Mouse (Mus musculus) spleen, postnatal 4 days (tissue): ENCODE measurements around the gene Bicra.

ENCODE experiments used
- DNase-seq, 2 experiments: peaks; one replicate each; pipeline ENCODE4 v3.0.0; 2022; ENCODE audit warnings: low spot score in 2 of 2

Bicra gene

DNA sequence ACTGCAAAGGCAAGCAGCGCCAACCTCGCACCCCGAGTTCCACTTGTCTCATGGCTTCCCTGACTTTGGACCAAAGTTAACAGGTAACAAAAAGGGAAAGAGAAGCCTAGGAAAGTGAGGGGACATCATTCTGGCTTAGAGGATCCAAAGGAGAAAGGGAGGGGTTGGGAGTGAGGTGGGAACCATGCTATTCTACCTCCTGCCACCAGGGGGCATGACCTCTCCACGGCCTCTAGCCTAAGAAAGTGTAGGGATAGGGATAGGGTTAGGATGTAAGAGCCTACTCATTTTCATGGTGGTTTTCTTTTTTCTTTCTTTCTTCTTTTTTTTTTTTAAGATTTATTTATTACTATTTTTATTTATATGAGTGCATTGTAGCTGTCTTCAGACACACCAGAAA lies 71.8 kb downstream of the Bicra start:
- peak in 1 of 2 experiments; percentile 41 for DNase-seq

DNA sequence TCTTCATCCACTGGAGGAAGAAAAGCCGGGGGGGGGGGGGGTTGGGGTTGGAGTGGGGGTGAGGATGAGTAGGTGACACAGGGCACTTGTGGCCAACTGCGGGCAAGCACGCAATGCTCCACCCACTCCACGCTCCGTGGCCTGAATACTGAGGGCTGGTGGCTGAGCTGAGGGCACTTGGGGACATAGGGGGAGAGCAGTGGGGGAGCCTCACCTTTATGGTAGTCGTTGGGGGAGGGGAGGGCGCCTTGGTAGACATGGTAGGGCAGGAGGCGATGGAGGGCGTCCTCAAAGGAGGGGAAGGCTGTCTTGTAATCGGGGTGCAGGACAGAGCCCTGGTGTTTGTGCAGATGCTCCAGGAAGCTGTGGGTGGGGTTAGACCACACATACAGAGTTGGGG lies 72.3 kb downstream of the Bicra start:
- no peak for DNase-seq

DNA sequence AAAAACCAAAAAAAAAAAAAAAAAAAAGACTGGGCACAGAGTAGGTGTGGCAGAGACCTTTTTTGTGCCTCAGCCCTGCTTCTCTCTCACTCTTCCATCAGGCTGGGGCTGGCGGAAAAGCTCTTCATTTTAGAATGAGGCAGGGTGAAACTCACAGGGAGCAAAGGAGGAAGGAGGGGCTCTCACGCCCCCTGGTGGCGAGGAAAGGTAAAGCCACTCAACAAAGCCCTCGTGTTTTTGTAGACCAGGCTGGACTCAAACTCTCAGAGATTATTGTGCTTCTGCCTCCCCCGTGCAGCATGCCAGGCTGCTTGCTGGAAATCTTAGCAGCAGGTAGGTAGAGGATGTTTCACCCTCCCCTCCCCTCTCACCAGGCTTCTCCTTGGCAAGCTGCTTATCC lies 73.0 kb downstream of the Bicra start:
- peak; percentile 61 to 87 for DNase-seq

DNA sequence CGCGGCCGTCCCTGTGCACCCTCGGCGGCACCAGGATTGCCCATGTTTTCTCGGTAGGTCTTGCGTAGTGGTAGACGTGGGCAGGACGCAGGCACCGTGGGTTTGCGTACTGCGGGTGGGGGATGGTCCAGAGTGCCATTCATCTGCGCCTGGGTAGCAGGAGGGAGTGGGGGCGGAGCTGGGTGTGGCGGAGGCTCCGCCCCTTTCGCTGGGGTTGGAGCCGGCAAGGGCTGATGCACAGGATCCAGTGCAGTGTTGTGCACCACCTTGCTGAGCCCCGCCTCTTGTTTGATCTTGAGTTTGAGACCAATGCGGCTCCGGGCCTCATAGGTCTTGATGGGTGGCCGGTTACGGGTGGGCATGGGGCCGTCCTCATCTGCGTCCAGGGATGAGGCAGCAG lies 75.5 kb downstream of the Bicra start:
- no peak for DNase-seq

DNA sequence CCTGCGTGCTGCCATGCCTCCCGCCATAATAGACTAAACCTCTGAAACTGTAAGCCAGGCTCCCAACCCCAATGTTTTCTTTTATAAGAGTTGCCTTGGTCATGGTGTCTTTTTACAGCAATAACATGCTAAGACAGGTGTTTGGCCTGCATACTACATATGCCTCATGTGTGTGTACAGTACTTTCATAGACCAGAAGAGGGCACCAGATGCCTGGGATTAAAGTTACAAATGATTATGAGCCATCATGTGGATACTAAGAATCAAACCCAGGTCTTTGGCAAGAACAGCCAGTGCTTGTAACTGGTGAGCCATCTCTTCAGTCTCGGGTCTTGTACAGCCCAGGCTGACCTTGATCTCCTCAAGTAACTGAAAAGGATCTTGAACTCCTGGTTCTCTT lies 78.0 kb downstream of the Bicra start:
- DNase-seq, result no peak

DNA sequence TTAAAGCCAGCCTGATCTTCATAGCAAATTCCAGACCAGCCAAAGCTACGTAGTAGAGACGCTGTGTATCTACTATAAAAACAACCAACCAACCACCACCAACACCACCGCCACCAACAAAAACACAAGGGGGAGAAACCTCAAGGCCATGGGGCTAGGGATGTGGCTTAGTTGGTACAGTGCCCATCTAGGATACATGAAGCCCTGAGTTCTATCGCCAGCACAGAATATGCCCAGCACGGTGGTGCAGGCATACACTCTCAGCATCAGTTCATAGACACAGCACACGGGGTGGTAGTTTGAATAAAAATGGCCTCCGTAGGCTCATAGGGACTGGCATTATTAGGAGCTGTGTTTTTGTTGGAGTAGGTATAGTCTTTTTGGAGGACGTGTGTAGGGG lies 79.4 kb downstream of the Bicra start:
- DNase-seq, result no peak

DNA sequence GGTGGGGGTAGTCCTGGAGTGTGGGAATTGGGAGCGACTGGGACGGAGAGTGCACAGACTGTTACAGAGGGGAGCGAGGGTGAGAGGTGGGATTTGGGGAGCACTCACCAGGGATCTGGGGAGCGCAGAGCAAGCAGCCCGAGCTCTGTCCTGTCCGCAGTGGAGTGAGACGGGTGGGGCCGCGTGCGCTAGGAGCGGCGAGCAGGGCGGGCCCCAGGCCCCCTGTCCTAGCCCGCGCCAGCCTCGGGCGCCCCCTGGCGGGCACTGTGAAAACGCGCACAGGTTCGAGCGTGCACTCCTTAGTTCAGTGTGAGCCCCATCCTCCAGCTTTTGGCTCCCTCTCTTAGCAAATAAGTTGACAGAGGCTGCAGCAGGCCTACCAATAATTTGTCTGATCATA lies 80.4 kb downstream of the Bicra start, which contains the start of gene Ehd2:
Ehd2 (minus strand) TSS at position 256 of the 400 bp plus-strand sequence.
- DNase-seq, result peak; percentile 68 to 91

DNA sequence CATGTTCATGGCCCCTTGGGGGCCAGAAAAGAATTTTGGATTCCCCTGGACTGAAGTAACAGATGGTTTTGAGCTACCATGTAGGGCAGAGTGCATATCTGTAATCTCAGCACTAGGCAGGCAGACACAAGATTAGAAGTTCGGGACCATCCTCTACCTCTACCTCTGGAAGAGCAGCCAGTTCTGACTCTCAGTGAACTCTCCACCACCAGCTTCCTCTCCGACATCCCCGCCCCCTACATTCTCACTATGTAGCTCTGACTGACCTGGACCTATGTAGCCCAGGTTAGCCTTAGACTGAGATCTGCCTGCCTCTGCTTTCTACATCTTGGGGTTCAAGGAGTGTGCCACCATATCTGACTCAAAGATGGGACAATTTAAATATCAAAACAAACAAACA lies 81.2 kb downstream of the Bicra start:
- DNase-seq, result no peak

DNA sequence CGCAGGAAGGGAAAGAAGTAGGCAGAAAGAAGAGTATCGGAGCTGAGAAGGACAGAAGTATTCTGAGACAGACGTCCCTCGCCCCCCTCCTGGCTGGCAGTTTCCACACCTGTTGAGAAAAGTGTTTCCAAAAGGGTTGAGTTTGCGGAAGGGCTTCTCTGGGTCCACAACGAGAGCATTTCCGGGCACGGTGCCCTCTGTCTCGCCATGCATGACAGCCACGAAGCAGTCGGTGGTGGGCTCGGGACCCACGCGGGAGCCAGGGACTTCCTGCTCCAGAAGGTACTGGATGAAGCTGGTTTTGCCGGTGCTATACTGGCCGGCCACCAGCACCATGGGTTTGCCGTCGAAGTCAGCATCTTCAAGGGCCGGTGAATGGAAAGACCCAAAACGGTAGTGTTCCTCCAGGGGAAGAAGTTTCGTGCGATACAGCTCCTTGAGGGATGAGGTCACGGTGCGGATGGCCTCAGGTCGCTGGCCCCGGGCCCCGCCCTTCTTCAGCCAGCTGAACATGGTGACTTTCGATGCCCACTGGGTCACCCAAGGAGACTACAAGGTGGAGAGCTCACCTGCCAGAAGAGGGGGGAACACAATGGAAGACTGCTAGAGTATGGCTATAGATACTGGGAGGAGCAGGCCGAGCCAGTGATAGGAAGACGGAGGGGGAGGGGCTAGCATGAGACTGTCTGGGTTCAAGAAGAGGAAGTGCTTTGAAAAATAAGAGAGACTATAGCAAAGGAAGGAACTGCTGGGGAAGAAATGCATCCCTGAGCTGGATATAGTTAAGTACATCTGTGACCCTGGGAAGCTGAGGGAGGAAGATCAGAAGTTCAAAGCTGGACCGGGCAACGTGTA lies 83.7 kb downstream of the Bicra start:
- DNase-seq, result no peak

DNA sequence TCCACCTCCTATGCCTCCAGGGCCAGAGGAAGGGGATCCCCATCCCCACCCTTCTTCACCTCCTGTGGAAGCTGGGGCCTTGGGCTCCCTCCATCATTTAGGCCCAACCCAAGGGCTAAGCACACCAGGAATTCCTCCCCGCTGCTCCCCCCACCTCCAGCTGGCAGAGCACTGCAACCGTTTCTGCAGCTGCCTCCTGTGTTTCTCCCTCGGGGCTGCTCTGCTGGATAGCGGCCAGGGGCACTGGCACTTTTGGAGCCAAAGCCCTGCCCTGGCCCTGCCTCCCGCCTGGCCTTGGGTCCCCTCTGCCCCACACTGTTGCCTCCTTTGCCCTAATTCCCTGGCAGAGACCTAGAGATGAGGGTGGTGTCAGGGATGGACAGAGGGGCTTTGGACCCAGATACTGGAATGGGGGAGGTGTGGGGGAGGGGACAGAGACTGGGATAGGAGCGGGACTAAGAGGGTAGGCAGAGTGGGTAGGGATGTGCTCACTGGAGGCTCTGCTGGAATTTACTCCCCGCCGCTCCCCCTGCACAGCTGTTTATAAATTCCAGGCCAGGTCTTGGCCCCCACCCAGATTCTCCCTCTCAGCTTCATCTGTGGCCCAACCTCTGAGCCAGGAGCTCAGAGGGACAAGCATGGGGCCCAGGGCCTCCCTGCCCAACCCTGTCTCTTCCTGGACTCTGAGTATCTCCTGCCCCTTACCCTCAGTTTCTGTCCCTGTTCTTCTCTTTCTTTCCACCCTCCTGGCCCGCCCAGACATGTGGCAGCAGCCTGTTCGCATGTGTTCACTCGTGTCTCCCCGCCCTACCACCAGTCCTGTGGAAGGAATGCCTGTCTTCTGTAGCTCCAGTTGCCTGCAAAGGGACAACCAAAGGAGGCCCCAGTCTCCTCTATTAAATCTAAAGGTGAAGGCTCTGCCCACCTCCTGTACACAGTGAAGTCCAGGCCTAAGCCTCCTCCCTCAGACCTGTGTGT lies 85.1 kb downstream of the Bicra start:
- peak in 1 of 2 experiments; percentile 41 for DNase-seq

DNA sequence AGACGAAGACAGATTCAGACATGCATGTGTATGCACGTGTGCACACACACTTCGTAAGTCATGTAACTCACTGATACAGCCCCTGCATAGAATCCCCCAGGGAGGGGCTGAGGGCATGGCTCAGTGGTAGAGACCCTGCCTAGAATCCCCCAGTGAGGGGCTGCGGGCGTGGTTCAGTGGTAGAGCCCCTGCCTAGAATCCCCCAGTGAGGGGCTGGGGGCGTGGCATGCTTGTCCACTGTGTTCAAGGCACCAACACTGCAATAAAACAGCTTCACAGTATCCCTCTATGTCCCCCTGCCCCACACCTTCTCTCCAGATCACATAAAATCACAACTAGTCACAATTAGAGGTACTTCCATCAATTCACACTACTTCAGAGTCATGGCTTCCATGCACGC lies 85.9 kb downstream of the Bicra start:
- no peak for DNase-seq

DNA sequence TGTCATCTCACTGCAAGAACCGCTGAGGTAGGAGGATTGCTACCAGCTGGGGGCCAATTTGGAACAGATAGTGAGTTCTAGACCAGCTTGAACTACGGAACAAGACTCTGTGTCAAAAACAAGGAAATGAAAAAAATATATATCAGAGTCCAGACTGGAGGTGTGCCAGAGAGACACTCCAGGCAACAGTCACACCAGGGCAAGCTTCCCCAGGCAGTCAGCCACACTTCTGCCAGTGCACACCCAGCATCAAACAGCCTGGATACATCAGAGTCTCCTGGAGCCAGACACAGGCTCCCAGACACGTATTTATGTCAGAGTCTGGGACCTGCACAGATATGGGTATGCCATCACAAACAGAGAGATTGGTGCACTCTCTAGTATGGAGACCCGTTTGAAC lies 86.5 kb downstream of the Bicra start:
- no peak for DNase-seq

DNA sequence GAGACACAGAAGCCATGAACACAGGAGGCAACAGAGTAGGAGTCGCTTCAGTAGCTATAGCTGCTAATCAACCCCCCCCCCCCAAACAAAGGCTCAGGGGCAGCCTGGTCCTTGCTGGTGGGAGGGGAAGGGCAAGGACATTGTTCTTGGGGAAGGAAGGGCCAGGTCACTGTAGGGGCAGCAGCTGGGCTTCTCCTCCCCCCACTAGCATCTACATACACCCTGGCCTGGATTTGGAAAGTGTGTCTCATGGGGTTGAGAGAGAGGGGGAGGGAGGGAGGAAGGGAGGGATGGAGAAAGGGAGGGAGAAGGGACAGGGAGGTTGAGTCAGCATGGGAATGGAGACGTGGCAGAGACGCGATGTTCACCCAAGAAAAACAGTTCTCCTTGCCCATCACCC lies 87.0 kb downstream of the Bicra start:
- DNase-seq, result no peak

DNA sequence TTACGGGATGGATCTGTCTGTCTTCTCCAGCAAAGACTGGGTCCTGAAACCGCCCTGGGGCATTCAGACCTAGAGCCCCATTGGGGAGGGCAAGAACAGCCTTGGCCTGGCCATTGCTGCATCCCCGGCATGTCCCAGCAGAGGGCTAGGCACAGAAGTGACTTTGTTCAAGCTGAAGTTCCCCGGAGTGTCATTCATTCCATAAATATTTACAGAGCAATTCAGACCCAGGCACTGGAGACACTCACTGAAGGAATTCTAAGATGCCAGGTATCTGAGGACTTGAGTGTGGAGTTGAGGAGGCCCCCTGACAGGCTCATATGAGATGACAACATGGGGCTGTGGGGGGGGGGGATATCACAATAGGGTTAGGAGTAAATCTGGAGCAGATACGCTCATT lies 91.6 kb downstream of the Bicra start:
- DNase-seq, result no peak

DNA sequence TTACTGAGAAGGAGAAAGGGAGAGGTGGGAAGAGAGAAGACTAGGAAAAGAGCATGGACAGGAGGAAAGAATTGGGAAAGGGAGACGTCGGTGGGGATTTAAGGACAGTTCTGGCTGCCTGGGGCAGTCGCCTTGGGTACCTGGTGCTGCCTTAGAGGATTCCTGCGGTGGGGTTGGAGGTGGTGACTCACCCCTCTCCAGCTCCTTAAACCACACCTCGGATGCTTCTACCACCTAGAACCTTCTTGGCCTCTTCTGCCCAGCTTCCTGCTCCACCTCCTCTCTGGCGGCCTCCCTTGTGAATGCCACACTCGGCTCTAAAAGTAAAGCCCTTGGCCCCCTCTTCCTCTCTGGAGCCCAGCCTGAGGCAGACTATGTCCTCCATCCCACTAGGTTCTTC lies 92.2 kb downstream of the Bicra start:
- DNase-seq, result no peak

DNA sequence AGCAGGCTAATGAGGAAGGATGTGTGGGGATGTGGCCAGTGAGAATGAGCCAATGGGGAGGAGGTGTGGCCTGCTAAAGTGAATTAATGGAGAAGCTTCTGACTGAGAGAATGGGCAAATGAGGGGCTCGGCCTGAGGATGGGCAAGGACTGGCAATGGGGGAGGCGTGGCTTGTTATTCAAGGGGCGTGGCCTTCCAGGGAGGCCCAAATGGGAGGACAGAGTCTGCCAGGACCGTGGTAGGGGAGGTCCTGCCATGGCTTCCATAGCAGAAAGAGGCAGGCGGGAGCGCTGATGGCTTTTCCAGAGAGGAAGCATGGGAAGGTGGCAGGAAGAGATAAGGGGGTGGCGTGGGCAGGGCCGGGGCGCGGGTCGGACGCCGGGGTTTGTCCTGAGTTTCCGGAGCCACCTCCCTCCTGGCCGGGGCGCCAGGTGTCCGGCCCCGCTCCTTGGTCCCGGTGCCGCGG lies 92.7 kb downstream of the Bicra start:
- DNase-seq, result peak in 1 of 2 experiments; percentile 67

DNA sequence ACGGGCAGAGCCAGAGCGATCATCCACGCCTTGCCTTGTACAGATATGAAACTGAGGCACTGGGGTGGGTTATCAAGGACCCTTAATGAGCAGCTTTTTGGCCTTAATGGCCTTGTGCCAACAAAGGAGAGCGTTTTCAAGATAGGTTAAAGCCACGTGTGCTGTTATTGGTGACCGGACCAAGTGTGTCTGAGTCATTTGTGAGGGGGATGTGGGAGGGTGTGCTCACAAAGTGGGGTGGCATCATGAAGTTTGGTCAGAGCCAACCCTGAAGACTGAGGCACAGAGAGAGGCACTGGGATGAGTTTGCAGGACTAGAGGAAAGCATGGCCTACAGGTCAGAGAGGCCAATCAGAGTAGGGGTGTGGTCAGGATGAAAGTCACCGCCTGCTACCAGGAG lies 93.3 kb downstream of the Bicra start:
- DNase-seq, result no peak

DNA sequence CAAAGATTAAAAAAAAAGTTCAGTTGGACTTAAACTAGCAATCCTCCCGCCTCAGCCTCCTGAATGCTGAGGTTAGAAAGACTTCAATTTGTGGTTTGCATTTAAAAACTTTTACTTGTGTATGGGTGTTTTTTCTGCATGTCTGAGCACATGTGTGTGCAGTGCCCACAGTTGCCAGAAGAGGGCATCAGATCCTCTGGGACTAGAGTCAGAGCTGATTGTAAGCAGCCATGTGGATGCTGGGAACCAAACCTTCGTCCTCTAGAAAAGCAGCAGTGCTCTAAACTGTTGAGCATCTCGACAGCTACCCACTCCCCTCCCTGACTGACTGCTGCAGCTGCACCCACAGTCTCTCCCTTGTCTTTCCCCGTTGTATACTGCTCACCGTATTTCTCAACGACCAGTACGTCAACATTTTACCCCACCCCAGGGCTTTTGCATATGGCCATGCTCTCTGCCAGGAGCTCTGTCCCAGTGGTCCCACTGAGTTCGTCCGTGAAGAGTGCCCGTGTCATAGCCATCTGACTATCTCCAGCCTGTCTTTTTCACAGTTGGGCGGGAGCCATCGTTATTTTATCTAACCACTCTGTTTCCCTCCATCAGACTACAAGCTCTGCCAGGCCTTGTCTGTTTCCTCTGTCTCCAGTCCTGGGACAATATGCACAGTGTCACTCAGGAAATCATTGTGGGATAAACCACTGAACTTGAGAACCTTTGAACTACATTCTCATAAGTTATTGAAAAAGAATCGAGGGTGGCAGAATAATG lies 94.2 kb downstream of the Bicra start:
- DNase-seq, result no peak

DNA sequence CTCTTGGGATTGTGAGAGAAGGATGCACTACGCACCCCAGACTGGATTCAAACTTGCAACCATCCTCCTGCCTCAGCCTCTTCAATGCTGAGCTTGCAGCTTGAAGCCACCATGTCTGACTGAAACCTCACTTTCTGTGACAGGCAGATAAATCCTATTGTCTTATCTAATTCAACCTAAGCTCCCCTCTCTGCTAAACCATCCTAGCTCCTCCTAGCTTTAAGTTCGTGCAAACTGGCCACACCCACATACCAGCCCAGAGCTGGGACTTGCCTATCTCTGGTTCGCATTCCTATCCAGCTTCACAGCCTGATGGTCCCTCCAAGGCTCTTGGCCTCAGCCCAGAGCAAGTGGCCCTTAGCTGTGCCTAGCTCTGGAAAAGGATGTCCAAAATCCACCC lies 95.3 kb downstream of the Bicra start:
- peak in 1 of 2 experiments; percentile 51 for DNase-seq

DNA sequence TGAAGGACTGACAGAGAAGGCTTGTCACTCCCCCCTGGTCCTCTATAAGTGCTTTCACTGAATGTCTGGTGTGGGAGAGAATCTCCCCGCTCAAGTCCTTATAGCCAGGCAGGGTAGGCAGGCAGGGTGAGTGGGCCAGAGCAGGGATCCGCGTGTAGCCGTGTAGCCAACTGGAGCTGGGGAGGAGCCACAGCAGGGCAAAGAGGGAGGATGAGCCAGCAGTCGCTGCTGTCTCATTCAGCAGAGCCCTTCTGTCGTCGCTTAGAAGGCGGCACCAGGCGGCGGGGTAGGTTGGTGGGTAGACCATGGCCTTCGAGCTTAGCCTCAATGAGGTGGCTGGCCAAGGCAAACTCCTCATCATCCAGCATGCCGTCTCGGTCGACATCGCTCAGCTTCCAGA lies 97.7 kb downstream of the Bicra start:
- DNase-seq, result no peak

DNA sequence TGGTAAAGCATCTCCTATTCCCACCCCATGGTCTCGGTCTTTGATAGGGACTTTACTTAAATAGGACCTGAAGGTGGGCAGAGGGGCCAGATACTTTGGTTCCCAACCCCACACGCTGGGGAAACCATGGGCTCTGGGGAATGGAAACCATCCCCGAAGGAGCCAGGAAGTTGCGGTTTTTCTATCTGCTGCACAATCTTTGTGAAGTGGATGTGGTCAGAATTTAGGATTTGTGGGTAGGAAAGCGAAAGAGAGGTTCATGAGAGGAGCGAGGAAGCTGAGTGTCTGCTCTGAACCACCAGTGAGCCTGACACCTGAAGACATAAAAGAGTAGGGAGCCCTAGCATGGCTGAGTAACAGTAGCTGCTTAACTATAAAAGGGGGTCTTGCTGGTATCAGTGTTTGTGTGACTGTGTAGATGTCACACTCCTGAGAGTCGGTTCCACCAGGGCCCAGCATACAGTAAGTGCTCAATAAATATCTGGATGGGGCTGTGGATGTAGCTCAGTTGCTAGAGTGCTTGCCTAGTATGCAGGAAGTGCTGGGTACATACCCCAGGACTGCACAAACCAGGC lies 98.4 kb downstream of the Bicra start:
- DNase-seq, result no peak
